Mouse (Mus musculus) stomach, postnatal 0 days (tissue): ENCODE measurements around the gene Sctr. TPM values are rescaled to one million over a fixed set of nuclear protein-coding genes. Genes with fewer than 3 reads are reported as not detected.

Experiments
- ATAC-seq: fragments of 200-750 bp; cut with Nextera tagmentation; 2 replicates; pipeline ENCODE4 v1.8.0; 2017; ENCODE audit not compliant: low FRiP score, low TSS enrichment
- DNase-seq: peaks from one replicate; pipeline ENCODE4 v3.0.0-alpha.2; 2016; ENCODE audit warnings: low spot score
- H3K27ac ChIP-seq: fragments of 300-500 bp; sonication (generic); replicated peaks from 2 replicates; pipeline ENCODE4 v1.5.1; 2014; ENCODE audit warnings: mild to moderate bottlenecking, control low read depth
- H3K27me3 ChIP-seq: fragments of 300-500 bp; sonication (generic); 2 replicates; pipeline ENCODE4 v1.6.1; 2014; ENCODE audit warnings: low read length; ENCODE audit not compliant: control insufficient read depth, insufficient read depth
- H3K36me3 ChIP-seq: fragments of 300-500 bp; sonication (generic); 2 replicates; pipeline ENCODE4 v1.6.1; 2014; ENCODE audit warnings: low read length, mixed read lengths; ENCODE audit not compliant: control insufficient read depth, insufficient read depth
- H3K4me1 ChIP-seq: fragments of 300-500 bp; sonication (generic); replicated peaks from 2 replicates; pipeline ENCODE4 v1.6.1; 2014; ENCODE audit warnings: antibody characterized with exemption; ENCODE audit not compliant: control insufficient read depth, insufficient read depth
- H3K4me2 ChIP-seq: fragments of 300-500 bp; sonication (generic); replicated peaks from 2 replicates; pipeline ENCODE4 v1.6.1; 2014; ENCODE audit warnings: low read depth, mild to moderate bottlenecking, control low read depth, moderate library complexity
- H3K4me3 ChIP-seq: fragments of 300-500 bp; sonication (generic); 2 replicates; pipeline ENCODE4 v1.5.1; 2014; ENCODE audit warnings: low read depth, low read length, control low read depth
- H3K9ac ChIP-seq: fragments of 300-500 bp; sonication (generic); 2 replicates; pipeline ENCODE4 v1.6.1; 2014; ENCODE audit warnings: mild to moderate bottlenecking, low read length, control low read depth, mixed read lengths
- H3K9me3 ChIP-seq: fragments of 300-500 bp; sonication (generic); 2 replicates; pipeline ENCODE4 v1.6.1; 2016; ENCODE audit warnings: low read length; ENCODE audit not compliant: control insufficient read depth
- CTCF ChIP-seq: IDR thresholded peaks from 2 replicates; pipeline ENCODE4 v1.5.1; 2016; ENCODE audit warnings: antibody characterized with exemption, low read depth, mild to moderate bottlenecking, moderate library complexity
- EP300 ChIP-seq: optimal IDR thresholded peaks from 2 replicates; pipeline ENCODE3; 2016; ENCODE audit warnings: antibody characterized with exemption
- WGBS: fragments of 180-500 bp; shearing (Covaris S2); extraction: QIAGEN DNeasy Blood & Tissue Kit; methylation state at CpG from one replicate; pipeline ENCODE4 v1.1.7; 2014; 5-methylcytosine and 5-hydroxymethylcytosine counted together
- polyA plus RNA-seq: library from polyadenylated mRNA; unstranded; fragments of >200 nt; fragmentation: Nextera tagmentation; extraction: Ambion mirVana; gene quantifications from 2 replicates; pipeline ENCODE4 v1.2.1, GENCODE M21; 2015

Sctr gene
- polyA plus RNA-seq, 1 experiment from 2014 or later = 3.0 TPM

DNA sequence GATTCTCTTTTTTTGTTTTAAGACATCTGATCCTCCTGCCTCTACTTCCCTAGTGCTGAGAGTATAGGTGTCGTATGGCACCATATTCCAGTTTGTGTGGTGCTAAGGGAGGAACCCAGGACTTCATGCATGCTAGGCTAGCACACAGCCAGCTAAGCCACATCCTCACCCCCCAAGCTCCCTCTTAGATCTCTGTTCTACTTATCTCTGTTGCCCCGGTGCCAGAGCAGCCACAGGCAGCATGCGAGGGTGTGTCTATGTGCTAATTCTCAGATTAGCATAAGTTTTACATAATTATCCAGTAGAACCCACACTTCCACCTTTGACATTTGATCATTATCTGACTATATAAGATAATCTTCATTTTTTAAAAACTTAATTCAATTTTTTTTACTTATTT, 88.2 kb downstream of the Sctr start:
- WGBS = 61% methylated on average over 3 of the region's 3 CpGs
- ATAC-seq (no peak), DNase-seq (no peak)

GRCm38 (mm10) chr1:120098327-120098726, 91.6 kb downstream of the Sctr start:
- Histone ChIP-seq H3K36me3 (no peaks in the 10 kb centered on the region), H3K4me3 (no peak overlapping the region), H3K9ac (no peak overlapping the region), H3K4me2 (no peak overlapping the region), H3K4me1 (no peaks in the 10 kb centered on the region), H3K27me3 (no peaks in the 10 kb centered on the region), H3K27ac (no peak overlapping the region), H3K9me3 (no peaks in the 10 kb centered on the region)
- no peak for ATAC-seq
- TF ChIP-seq EP300 = no peak
- peak; percentile 85 for TF ChIP-seq CTCF
- peak; percentile 70 for DNase-seq
- WGBS = 10% methylated on average over 7 of the region's 7 CpGs

More for the DNA sequence above, 88.2 kb downstream of the Sctr start:
- TF ChIP-seq CTCF (no peak), EP300 (no peak)
- Histone ChIP-seq H3K9me3 (no peaks in the 10 kb centered on the region), H3K27me3 (no peaks in the 10 kb centered on the region), H3K4me2 (no peak overlapping the region), H3K27ac (no peak overlapping the region), H3K4me3 (no peak overlapping the region), H3K9ac (no peak overlapping the region), H3K4me1 (no peaks in the 10 kb centered on the region), H3K36me3 (no peaks in the 10 kb centered on the region)

- Histone ChIP-seq H3K27ac (no peak overlapping the region), H3K9ac (no peak overlapping the region), H3K9me3 (no peaks in the 10 kb centered on the region), H3K4me1 (no peaks in the 10 kb centered on the region), H3K4me2 (no peak overlapping the region), H3K27me3 (no peaks in the 10 kb centered on the region), H3K4me3 (no peak overlapping the region), H3K36me3 (no peaks in the 10 kb centered on the region)
- TF ChIP-seq CTCF (no peak), EP300 (no peak)
- DNase-seq (no peak), ATAC-seq (peak; percentile 38; the same call in 1 of the 2 replicates)
- 63% methylated on average over 6 of the region's 6 CpGs for WGBS
Measured at GRCm38 (mm10) chr1:120099483-120099882, 92.8 kb downstream of the Sctr start.

DNA sequence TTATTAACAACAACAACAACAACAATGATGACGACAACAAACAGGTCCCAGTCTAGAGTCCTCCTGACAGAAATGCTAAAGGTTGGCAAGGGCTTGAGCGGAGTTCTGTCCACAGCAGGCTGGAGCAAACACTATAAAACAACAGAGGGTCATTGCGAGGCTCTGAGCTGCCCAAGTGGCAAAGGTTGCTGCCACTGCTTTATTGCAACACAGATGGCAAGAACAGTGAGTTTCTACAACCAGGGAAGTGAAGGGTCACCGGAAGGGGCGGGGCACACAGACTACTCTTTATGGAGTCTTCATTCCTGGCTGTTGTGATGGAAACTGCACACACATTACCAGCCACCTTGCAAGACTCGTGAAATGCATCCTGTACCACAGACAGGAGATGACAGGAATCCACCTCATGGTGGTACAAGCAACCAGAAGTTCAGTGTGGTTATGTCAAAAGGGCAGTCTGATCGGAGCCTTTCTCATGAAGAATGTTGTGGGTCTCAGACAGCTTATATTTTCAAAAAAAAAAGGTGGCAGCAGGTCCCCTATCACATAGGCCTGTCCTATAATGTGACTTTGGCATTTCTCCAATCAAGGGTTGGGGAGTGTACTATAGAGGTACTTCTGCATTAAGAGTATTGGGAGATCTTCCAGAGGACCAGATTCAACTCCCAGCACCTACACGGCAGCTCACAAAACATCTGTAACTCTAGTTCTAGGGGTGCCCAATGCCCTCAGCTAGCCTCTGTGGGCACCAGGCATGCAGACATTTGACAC, 93.9 kb downstream of the Sctr start:
- ATAC-seq (no peak), DNase-seq (no peak)
- no peaks in the 10 kb centered on the region for H3K9me3 ChIP-seq
- TF ChIP-seq CTCF = no peak
- TF ChIP-seq EP300 = no peak
- 78% methylated on average over 8 of the region's 8 CpGs for WGBS
- no peak overlapping the region for H3K9ac ChIP-seq
- no peak overlapping the region for H3K4me3 ChIP-seq
- H3K4me2 ChIP-seq = no peak overlapping the region
- H3K27me3 ChIP-seq = no peaks in the 10 kb centered on the region
- H3K27ac ChIP-seq = no peak overlapping the region
- no peaks in the 10 kb centered on the region for H3K4me1 ChIP-seq
- no peaks in the 10 kb centered on the region for H3K36me3 ChIP-seq

- Histone ChIP-seq H3K9me3 (no peaks in the 10 kb centered on the region), H3K4me2 (no peak overlapping the region)
Measured at GRCm38 (mm10) chr1:120101227-120101609, 94.5 kb downstream of the Sctr start.

GRCm38 (mm10) chr1:120105556-120105959, 98.9 kb downstream of the Sctr start:
- H3K9me3 ChIP-seq = no peaks in the 10 kb centered on the region
- no peak overlapping the region for H3K4me2 ChIP-seq
- no peaks in the 10 kb centered on the region for H3K36me3 ChIP-seq
- TF ChIP-seq EP300 = peak; percentile 75
- TF ChIP-seq CTCF = peak; percentile 64
- peak; percentile 95 for ATAC-seq
- 37% methylated on average over 5 of the region's 5 CpGs for WGBS
- no peak overlapping the region for H3K9ac ChIP-seq
- no peaks in the 10 kb centered on the region for H3K27me3 ChIP-seq
- H3K27ac ChIP-seq = 0 out of 2 replicates have a peak overlapping the region, but pooled peaks have one; percentile 40
- H3K4me1 ChIP-seq = no peaks in the 10 kb centered on the region
- DNase-seq = peak; percentile 86
- H3K4me3 ChIP-seq = no peak overlapping the region

More at GRCm38 (mm10) chr1:120101227-120101609, 94.5 kb downstream of the Sctr start:
- 79% methylated on average over 3 of the region's 3 CpGs for WGBS
- TF ChIP-seq CTCF = no peak
- TF ChIP-seq EP300 = no peak
- Histone ChIP-seq H3K9ac (no peak overlapping the region), H3K27ac (no peak overlapping the region), H3K27me3 (no peaks in the 10 kb centered on the region), H3K4me3 (no peak overlapping the region), H3K36me3 (no peaks in the 10 kb centered on the region), H3K4me1 (no peaks in the 10 kb centered on the region)
- ATAC-seq = no peak
- DNase-seq = no peak
